Mouse (Mus musculus): ENCODE measurements around the gene Fam71e1. TPM values are rescaled to one million over a fixed set of nuclear protein-coding genes. Genes with fewer than 3 reads are reported as not detected.

Gene Fam71e1
- polyA plus RNA-seq (2015; fragmentation: Nextera tagmentation; extraction: Ambion mirVana): 22.4 and 22.9 TPM in 2 replicates

GRCm38 (mm10) chr7:44495992-44496770 is at the start of gene Fam71e1, which contains the start of gene Emc10:
TSS of gene Fam71e1 (plus strand) at chr7:44496581.
TSS of gene Emc10 (minus strand) at chr7:44496529.
- peak within 1 kb of the TSS; percentile 76 for H3K4me3 ChIP-seq
- H3K9me3 ChIP-seq: no peaks in the 10 kb centered on the region
- H3K4me2 ChIP-seq (replicated peaks): peak within 1 kb of the TSS; percentile 82
- H3K27ac ChIP-seq: peak within 1 kb of the TSS; percentile 95
- WGBS: under 1% methylated on average over 58 of the region's 58 CpGs
- H3K36me3 ChIP-seq: peaks cover 35% of the 10 kb centered on the region
- ATAC-seq (ENCODE audit: low FRiP score, low read depth): peak; percentile 96
- H3K27me3 ChIP-seq: peaks cover 13% of the 10 kb centered on the region; the same call in 1 of the 2 replicates
- peaks cover 23% of the 10 kb centered on the region for H3K4me1 ChIP-seq
- peak within 1 kb of the TSS; percentile 89 for H3K9ac ChIP-seq

GRCm38 (mm10) chr7:44453256-44453655 is 43.1 kb upstream of the Fam71e1 start:
- ATAC-seq (ENCODE audit: low FRiP score, low read depth): no peak
- no peak overlapping the region for H3K9ac ChIP-seq
- no peaks in the 10 kb centered on the region for H3K36me3 ChIP-seq
- WGBS: 5% methylated on average over 3 of the region's 3 CpGs
- no peaks in the 10 kb centered on the region for H3K4me1 ChIP-seq
- no peak overlapping the region for H3K27ac ChIP-seq
- H3K4me2 ChIP-seq (replicated peaks): no peak overlapping the region
- H3K27me3 ChIP-seq: peaks cover 29% of the 10 kb centered on the region
- no peak overlapping the region for H3K4me3 ChIP-seq
- H3K9me3 ChIP-seq: 0 out of 2 replicates have a peak, but pooled peaks cover 4% of the 10 kb centered on the region

GRCm38 (mm10) chr7:44456302-44456701 is 40.1 kb upstream of the Fam71e1 start:
- Histone ChIP-seq H3K9me3 (0 out of 2 replicates have a peak, but pooled peaks cover 8% of the 10 kb centered on the region), H3K4me1 (no peaks in the 10 kb centered on the region), H3K27me3 (peaks cover 48% of the 10 kb centered on the region), H3K4me3 (no peak overlapping the region), H3K36me3 (0 out of 2 replicates have a peak, but pooled peaks cover 2% of the 10 kb centered on the region), H3K9ac (no peak overlapping the region), H3K4me2 (replicated peaks) (no peak overlapping the region), H3K27ac (no peak overlapping the region)
- ATAC-seq (ENCODE audit: low FRiP score, low read depth): no peak
- WGBS: 88% methylated on average over 1 of the region's 1 CpGs

GRCm38 (mm10) chr7:44460067-44460466 is 36.3 kb upstream of the Fam71e1 start:
- Histone ChIP-seq H3K9ac (no peak overlapping the region), H3K9me3 (0 out of 2 replicates have a peak, but pooled peaks cover 8% of the 10 kb centered on the region), H3K36me3 (peaks cover 8% of the 10 kb centered on the region; the same call in 1 of the 2 replicates), H3K4me1 (peaks cover 9% of the 10 kb centered on the region), H3K4me3 (no peak overlapping the region), H3K4me2 (replicated peaks) (no peak overlapping the region), H3K27ac (no peak overlapping the region), H3K27me3 (peaks cover 77% of the 10 kb centered on the region)
- WGBS: 72% methylated on average over 6 of the region's 6 CpGs
- no peak for ATAC-seq (ENCODE audit: low FRiP score, low read depth)

GRCm38 (mm10) chr7:44460767-44461502 is 35.4 kb upstream of the Fam71e1 start:
- Histone ChIP-seq H3K4me1 (peaks cover 9% of the 10 kb centered on the region), H3K4me2 (replicated peaks) (no peak overlapping the region), H3K9ac (no peak overlapping the region), H3K27me3 (peaks cover 86% of the 10 kb centered on the region), H3K9me3 (0 out of 2 replicates have a peak, but pooled peaks cover 8% of the 10 kb centered on the region), H3K27ac (no peak overlapping the region), H3K36me3 (peaks cover 8% of the 10 kb centered on the region; the same call in 1 of the 2 replicates), H3K4me3 (no peak overlapping the region)
- WGBS: 73% methylated on average over 31 of the region's 31 CpGs
- ATAC-seq (ENCODE audit: low FRiP score, low read depth): no peak

- 0 out of 2 replicates have a peak, but pooled peaks cover 8% of the 10 kb centered on the region for H3K9me3 ChIP-seq
- H3K4me3 ChIP-seq: no peak overlapping the region
- ATAC-seq (ENCODE audit: low FRiP score, low read depth): no peak; the same call in 1 of the 2 replicates
- H3K4me1 ChIP-seq: peaks cover 9% of the 10 kb centered on the region
- no peak overlapping the region for H3K27ac ChIP-seq
- H3K36me3 ChIP-seq: peaks cover 8% of the 10 kb centered on the region; the same call in 1 of the 2 replicates
- 48% methylated on average over 57 of the region's 57 CpGs for WGBS
- H3K9ac ChIP-seq: no peak overlapping the region
- peaks cover 87% of the 10 kb centered on the region for H3K27me3 ChIP-seq
- peak overlapping the region; percentile 65; the same call in 1 of the 2 replicates for H3K4me2 ChIP-seq (replicated peaks)
Measured at GRCm38 (mm10) chr7:44461503-44462217, 34.7 kb upstream of the Fam71e1 start.

GRCm38 (mm10) chr7:44462218-44463055 is 33.9 kb upstream of the Fam71e1 start:
- no peak for ATAC-seq (ENCODE audit: low FRiP score, low read depth)
- peak overlapping the region; percentile 39; the same call in 1 of the 2 replicates for H3K9ac ChIP-seq
- H3K4me2 ChIP-seq (replicated peaks): peak overlapping the region; percentile 65
- peak overlapping the region; percentile 38 for H3K4me3 ChIP-seq
- peaks cover 8% of the 10 kb centered on the region; the same call in 1 of the 2 replicates for H3K36me3 ChIP-seq
- H3K27me3 ChIP-seq: peaks cover 84% of the 10 kb centered on the region
- H3K4me1 ChIP-seq: peaks cover 13% of the 10 kb centered on the region
- 0 out of 2 replicates have a peak, but pooled peaks cover 8% of the 10 kb centered on the region for H3K9me3 ChIP-seq
- WGBS: 12% methylated on average over 77 of the region's 77 CpGs
- H3K27ac ChIP-seq: no peak overlapping the region

- peak overlapping the region; percentile 65 for H3K4me2 ChIP-seq (replicated peaks)
- 19% methylated on average over 7 of the region's 8 CpGs for WGBS
- H3K27ac ChIP-seq: no peak overlapping the region
- ATAC-seq (ENCODE audit: low FRiP score, low read depth): no peak
- peak overlapping the region; percentile 39; the same call in 1 of the 2 replicates for H3K9ac ChIP-seq
- H3K4me1 ChIP-seq: peaks cover 14% of the 10 kb centered on the region
- peaks cover 8% of the 10 kb centered on the region; the same call in 1 of the 2 replicates for H3K36me3 ChIP-seq
- 0 out of 2 replicates have a peak, but pooled peaks cover 6% of the 10 kb centered on the region for H3K9me3 ChIP-seq
- peak overlapping the region; percentile 38 for H3K4me3 ChIP-seq
- peaks cover 78% of the 10 kb centered on the region for H3K27me3 ChIP-seq
Measured at GRCm38 (mm10) chr7:44463056-44463425, 33.3 kb upstream of the Fam71e1 start.

- Histone ChIP-seq H3K4me3 (no peak overlapping the region), H3K9me3 (no peaks in the 10 kb centered on the region), H3K9ac (no peak overlapping the region), H3K27ac (no peak overlapping the region), H3K36me3 (peaks cover 8% of the 10 kb centered on the region; the same call in 1 of the 2 replicates), H3K4me2 (replicated peaks) (no peak overlapping the region), H3K27me3 (peaks cover 73% of the 10 kb centered on the region), H3K4me1 (peaks cover 17% of the 10 kb centered on the region)
- ATAC-seq (ENCODE audit: low FRiP score, low read depth): no peak
- 84% methylated on average over 10 of the region's 10 CpGs for WGBS
Measured at GRCm38 (mm10) chr7:44463556-44464225, 32.7 kb upstream of the Fam71e1 start.

GRCm38 (mm10) chr7:44464511-44464910 is 31.9 kb upstream of the Fam71e1 start:
- H3K27me3 ChIP-seq: peaks cover 65% of the 10 kb centered on the region
- 25% methylated on average over 4 of the region's 4 CpGs for WGBS

More at GRCm38 (mm10) chr7:44464511-44464910, 31.9 kb upstream of the Fam71e1 start:
- ATAC-seq (ENCODE audit: low FRiP score, low read depth): no peak
- Histone ChIP-seq H3K4me2 (replicated peaks) (no peak overlapping the region), H3K4me3 (no peak overlapping the region), H3K27ac (no peak overlapping the region), H3K9me3 (no peaks in the 10 kb centered on the region), H3K9ac (no peak overlapping the region), H3K36me3 (peaks cover 10% of the 10 kb centered on the region; the same call in 1 of the 2 replicates), H3K4me1 (peaks cover 24% of the 10 kb centered on the region)

All from limb, embryonic 13.5 days (tissue).